Mouse (Mus musculus) lung, postnatal 0 days (tissue): ENCODE data around the gene Gbx2.

Experiments
- CTCF ChIP-seq: IDR thresholded peaks from 2 replicates; pipeline ENCODE4 v1.5.1; 2016; ENCODE audit warnings: antibody characterized with exemption, mild to moderate bottlenecking
- EP300 ChIP-seq: IDR thresholded peaks from 2 replicates; pipeline ENCODE4 v1.6.1; 2016; ENCODE audit warnings: antibody characterized with exemption, mild to moderate bottlenecking, control low read depth

DNA sequence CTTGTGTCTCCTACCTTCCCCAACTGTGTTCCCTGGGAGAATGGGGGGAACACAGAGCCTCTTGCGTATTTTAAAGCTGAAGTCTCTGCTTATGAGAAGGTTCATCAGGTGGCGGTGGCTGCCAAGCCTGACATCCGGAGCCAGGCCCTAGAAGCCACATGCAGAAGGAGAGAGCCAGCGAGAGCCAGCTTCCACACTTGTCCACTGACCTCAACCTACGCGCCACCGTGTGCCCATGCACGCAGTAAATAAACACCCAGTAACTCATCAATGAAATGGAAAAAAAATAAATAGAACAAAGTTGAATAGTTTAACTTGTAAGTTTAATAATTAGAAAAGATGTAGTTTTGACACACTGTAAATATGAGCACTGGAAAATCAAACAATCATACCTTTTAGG is 21.2 kb downstream of the Gbx2 start:
- no peak for TF ChIP-seq EP300
- TF ChIP-seq CTCF: no peak
